Mouse (Mus musculus) heart, adult 11 months (tissue): ENCODE measurements around the gene Zfp618.
A peak's percentile ranks its signal among the peaks of the same experiment; 100 is the strongest.

ENCODE experiments used
- DNase-seq: peaks from one replicate; pipeline ENCODE4 v3.0.0; 2022

Gene Zfp618

GRCm38 (mm10) chr4:63033724-63034123, 68.4 kb downstream of the Zfp618 start:
- no peak for DNase-seq

- peak; percentile 68 for DNase-seq
Measured at GRCm38 (mm10) chr4:63035991-63036390, 70.6 kb downstream of the Zfp618 start.

DNA sequence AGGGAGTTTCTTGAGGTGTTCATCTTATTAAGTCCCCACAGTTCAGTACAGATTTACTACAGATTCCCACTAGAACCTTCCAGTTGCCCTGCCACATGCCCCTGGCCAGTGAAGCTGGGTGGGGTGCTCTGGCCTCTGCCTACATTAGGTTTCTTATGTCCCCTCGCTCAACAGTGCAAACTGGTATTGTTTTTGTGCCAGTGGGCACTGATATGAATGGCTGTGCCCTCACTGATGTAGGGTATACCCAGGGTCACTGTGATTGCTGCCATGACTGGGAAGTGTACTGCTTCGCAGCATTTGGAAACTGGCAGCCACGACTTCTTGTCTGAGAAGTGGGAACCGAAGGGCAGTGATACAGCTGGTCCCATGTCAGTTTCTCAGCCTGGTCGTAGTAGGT, 71.4 kb downstream of the Zfp618 start:
- DNase-seq = peak; percentile 60

GRCm38 (mm10) chr4:63037555-63037954, 72.2 kb downstream of the Zfp618 start:
- peak; percentile 68 for DNase-seq

DNA sequence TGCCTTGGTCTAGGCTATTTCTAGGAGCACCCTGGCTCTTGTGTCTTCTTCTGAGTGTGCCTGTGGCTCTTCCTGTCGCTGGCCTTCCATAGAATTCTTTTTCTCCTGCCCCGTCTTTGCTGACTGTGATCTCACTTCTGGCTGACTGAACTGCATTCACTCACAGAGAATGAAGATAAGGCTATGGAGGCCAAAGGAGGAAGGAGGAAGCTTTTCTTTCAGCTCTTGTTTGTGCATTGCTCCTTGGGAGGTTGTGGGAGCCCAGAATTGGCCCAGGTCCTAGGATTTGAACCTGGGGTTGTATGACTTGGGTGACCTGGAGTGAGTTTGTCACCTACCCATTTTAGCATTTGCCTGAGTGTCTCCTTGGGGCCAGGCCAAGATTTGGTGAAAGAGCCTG, 72.9 kb downstream of the Zfp618 start:
- peak; percentile 72 for DNase-seq

GRCm38 (mm10) chr4:63038937-63039336, 73.6 kb downstream of the Zfp618 start:
- peak; percentile 82 for DNase-seq

GRCm38 (mm10) chr4:63048606-63049005, 83.2 kb downstream of the Zfp618 start:
- peak; percentile 64 for DNase-seq

GRCm38 (mm10) chr4:63049596-63050318, 84.4 kb downstream of the Zfp618 start:
- DNase-seq = peak; percentile 81

DNA sequence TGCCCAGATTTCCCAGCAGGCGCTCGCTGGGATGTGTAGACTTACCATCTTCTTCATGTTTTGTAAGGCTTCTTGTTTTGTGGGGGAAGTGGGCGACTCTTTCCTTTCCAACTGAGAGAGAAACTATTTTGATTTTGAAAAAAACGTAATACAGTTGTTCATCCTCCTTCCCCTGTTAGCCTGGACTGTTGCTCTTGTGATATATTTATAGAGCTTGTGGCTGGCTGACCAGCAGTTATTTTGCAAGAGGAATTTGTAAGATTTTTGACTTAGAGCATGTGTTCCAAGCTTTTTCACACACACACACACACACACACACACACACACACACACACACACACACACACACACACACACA, 84.9 kb downstream of the Zfp618 start:
- no peak for DNase-seq

DNA sequence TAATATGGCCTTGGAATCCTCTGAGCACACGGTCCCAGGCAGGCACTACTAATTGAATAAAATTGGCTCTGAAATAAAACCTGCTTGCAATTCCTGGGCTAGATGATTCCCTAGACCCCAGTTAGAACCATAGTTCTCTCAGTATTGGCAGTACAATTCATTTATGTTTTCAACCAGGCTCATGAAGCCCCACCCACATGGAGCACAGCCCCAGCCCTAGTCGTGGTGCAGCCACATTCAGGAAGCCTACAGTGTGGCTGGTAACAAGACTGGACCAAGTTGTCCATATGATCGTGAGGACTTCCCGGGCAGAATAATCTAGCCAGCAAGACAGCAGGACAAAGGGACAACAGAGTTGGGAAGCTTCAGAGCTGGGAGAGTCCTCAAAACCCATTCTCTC, 85.6 kb downstream of the Zfp618 start:
- DNase-seq = peak; percentile 75

- peak; percentile 70 for DNase-seq
Measured at GRCm38 (mm10) chr4:63051940-63052661, 86.7 kb downstream of the Zfp618 start.

DNA sequence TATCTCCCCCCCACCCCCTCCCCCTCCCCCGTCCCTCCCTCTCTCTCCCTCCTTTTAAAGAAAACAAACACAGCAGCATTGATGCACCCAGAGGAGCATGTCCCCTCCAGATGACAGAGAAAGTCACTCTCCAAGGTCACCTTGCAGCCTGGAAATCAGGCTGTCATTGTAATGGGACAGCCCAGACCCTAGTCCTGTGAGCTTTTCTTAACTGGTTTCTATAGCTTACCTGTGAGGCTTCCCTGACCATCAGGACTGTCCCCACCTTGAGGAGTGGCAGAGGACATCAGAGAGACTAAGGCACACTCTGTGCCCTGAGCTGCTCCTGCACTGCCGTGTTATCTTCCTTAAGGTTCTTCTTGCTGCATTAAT, 87.3 kb downstream of the Zfp618 start:
- no peak for DNase-seq

DNA sequence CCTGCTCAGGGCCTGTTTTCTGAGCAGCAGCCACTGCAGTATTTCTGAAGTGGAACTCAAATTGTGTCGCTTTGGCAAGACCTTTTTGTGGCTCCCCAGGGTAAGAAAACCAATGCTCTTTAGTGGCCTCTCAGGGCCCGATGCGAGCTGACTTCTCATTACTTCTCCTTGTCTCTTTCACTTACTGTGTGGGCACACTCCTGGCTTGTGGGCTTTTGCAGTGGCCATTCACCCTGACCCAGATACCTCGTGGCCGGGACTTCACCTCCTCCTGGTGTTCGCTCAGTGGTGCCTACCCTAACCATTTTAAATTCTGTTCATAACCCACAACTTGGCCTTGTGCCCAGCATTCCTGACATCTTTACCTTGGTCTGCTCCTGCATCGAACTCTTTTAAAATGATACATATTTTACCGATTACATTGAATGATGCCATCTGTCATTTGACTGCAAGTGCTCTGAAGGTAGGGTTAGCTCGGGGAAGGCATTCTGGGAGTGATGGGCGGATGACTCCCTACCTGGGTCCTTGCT, 89.9 kb downstream of the Zfp618 start:
- peak; percentile 81 for DNase-seq

DNA sequence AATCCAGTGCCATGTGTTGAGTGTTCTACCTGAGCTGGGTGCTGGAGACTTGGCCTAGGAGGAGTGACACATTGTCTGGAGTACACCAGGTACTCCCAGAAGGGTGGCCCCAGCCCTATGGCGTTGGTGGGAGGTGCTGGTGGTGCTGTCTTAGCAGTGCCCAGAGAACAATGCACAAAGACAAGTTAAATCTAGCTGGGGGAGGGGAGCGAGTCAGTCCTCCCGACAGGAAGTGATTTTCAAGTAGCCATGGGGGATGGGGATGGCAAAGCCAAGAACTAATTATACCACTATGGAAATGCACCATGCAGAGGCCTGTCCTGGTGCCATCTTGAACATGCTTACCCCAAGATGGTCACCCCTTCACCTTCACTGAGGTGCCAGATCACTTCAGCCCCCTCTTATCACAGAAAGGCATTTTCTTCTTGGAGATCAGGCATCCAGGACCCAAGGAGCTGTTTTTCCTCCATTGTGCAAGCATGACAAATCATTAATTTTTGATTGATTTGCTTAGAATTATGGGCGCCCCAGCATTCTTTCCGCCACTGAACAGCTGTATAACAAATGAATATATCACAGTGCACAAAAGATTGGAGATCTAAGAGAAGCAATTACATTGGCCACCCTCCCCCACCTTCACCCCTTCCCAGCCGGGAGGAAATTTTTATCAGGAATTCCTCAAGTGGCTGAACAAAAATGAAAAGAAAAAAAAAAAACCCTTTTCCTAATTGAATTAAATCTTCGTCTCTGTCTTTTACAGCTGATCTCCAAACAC, 91.5 kb downstream of the Zfp618 start:
- peak; percentile 89 for DNase-seq

DNA sequence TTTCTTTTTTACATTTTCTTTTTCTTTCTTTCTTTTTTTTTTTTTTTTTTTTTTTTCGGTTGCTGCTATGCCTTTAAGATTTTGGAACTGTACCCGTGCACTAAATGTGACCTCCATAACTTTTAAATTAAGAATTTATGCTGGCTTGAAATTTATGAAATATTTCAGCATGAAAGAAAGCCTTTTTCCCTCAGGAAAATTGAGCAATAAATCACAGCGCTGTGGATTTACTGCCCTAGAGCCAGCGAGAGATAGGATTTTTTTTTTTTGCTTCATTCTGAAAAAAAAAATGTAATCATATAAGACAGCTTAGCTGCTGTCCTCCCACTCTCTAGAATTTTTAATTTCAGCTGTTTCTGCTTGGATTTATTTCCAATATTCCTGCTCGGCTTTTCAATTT, 92.2 kb downstream of the Zfp618 start:
- DNase-seq = no peak

DNA sequence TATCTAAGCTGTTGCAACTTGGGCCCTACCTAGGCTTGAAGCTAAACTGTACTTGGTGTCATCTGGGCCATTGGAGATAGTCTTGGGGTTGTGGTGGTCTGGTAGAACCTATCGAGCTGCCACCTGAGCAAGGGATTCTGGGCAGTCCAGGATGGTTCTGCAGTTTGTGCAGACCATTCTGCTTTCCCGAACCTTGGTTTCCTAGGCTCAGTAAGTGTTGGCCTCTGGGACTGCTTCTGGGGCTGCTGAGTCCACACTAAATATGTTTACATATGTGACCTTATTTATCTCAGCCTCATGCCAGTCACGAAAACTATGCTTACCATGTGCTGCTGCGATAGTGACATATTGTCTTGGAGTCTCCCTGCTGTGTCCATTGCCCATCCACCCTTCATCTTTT, 93.3 kb downstream of the Zfp618 start:
- peak; percentile 74 for DNase-seq

DNA sequence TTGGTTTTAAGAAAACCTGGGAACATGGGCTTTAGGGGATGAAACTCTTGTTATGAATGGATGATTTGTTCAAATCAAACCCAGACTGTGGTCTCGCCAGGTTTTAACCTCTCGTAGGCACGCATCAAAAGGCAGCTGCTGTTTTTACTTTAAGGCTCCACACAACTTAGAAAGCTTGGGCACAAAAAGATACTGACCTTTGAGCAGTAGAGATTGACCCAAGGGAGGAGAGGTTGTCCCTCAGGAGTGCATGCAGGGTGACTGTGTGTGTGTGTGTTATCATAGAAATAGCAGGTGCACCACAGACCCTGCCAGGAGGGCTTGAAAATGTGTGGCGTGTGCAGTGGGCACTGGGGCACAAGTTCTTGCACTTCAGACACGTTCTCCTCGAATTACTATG, 95.0 kb downstream of the Zfp618 start:
- peak; percentile 44 for DNase-seq

DNA sequence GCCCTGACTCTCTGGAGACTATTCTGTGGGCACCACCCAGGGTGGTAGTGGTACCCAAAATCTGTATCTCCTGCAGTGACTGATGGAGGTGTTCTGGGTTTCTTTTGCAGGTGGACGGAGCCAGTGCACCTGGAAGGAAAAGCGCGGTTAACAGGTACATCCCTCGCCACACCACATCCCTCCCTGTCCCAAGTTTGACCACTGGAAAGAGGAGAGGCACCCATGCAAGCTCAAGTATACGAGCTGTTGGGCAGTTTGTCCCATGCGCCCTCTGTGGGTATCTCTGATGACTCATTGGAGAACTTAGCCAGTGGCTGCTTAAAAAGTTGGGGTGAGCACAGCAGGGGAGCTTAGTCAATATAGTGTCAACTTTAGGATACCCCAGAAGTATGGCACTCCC, 96.0 kb downstream of the Zfp618 start:
- peak; percentile 72 for DNase-seq

DNA sequence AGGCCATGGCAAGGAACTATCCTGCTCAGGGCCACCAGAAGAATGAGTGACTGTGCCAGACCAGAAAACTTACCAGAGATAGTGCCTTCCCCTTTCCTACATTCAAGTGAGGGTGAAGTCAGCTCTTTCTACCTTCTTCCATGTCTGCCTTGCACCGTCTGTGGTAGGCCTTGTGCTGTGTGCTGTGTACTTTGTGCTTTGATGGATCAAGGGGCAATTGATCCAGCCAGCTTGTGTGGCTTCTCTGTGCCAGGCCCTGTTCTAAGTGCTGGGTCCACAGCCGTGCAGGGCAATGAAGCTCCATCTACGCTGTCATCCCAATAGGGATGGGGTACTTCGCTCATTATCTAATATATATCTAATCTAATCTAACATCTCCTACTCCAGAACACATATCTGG, 98.0 kb downstream of the Zfp618 start:
- peak; percentile 39 for DNase-seq

- DNase-seq = peak; percentile 76
Measured at GRCm38 (mm10) chr4:63064911-63065310, 99.5 kb downstream of the Zfp618 start.

- peak; percentile 66 for DNase-seq
Measured at GRCm38 (mm10) chr4:63066796-63067195, 101.4 kb downstream of the Zfp618 start.

DNA sequence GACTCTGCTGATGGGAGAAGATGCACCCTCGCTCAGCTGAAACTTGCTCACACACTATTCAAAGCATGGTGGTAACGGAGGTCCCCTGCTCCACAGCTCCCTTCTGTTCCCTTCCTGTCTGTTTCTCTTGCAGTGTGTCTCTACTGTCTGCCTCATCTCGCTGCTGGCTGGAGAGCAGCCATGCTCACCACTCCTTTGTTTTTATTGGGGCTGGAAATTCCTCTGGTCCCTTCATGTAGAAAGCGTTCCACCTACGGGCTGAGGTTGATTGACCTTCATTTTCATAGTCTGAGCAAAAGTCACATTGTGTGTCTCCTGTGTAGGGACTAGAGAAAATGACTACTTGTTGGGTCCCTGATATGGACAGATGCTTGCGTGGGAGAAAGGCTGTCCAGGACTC, 102.4 kb downstream of the Zfp618 start:
- DNase-seq = peak; percentile 54

GRCm38 (mm10) chr4:63068499-63069175, 103.3 kb downstream of the Zfp618 start:
- DNase-seq = peak; percentile 70
